Mouse (Mus musculus) adrenal gland, postnatal 14 days (tissue): ENCODE data around the gene Olfr1489. TPM values are rescaled to one million over a fixed set of nuclear protein-coding genes. Genes with fewer than 3 reads are reported as not detected.
"Not testable (repeated sequence)": the region's sequence is repeated elsewhere in the genome, so short reads cannot be mapped to it uniquely, and the experiment has no call there.

Source experiments
- DNase-seq: peaks from one replicate; pipeline ENCODE4 v3.0.0; 2021; ENCODE audit warnings: mixed read lengths
- long read RNA-seq, 2 experiments: library from polyadenylated mRNA; stranded (forward); transcript quantifications; one replicate each; pipeline ENCODE4 v2.0.0; 2021
- microRNA-seq, 2 experiments: library from miRNA; unstranded; fragments of <30 nt; microRNA quantifications; one replicate each; pipeline ENCODE4 v1.2.0; 2021
- total RNA-seq: library from RNA; stranded (reverse); gene quantifications from 2 replicates; pipeline ENCODE4 v1.2.3, GENCODE M21; 2021

Olfr1489 gene
- not detected in 2 replicates for total RNA-seq
- long read RNA-seq, experiment 1, result 0 reads
- long read RNA-seq, experiment 2, result 0 reads

DNA sequence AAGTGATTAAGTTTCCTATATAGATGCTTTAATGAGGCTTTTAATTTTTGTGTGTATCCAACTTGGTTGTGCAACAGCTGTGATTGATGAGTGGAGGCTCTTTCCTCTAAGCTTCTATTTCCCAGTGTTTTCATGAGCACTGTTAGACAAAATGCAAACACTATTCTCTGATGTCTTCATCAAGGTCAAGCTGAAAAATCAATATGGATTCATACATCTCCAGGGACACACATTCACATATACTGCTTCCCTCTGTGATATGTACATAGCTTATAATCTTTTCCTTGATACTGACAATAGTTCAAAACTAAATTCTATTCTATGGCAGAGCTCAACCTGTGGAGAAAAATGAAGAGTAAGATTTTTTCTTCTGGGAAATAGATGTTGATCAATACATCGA, at the start of gene Olfr1489:
Olfr1489 (plus strand) TSS at position 301 of the 400 bp plus-strand sequence.
- no peak for DNase-seq

- no peak for DNase-seq
Measured at GRCm38 (mm10) chr19:13583211-13583610, 48.2 kb upstream of the Olfr1489 start, which contains the start of gene Olfr1484. Gene Olfr1484, plus strand, starts transcription at chr19:13583511.

DNA sequence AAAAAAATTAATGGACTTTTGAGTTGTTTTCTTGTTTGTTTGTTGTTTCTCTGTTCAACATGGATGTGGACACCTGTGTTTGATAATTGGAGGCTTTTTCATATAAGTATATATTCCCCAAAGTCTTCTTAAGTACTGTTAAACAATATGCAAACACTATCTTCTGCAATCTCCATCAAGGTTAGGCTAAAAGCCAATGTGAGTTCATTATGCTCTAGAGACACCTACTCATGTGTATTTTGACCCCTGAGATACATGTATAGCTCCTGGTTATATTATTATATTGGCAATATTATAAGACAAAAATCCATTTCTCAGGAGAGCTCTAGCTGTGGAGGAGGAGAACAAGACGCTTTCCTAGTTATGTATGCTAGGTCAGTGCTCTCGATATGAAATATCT, 14.3 kb upstream of the Olfr1489 start, which contains the start of gene Olfr1487:
Olfr1487 (plus strand) TSS at position 301 of the 400 bp plus-strand sequence.
- not testable (repeated sequence) for DNase-seq

- DNase-seq, result no peak
Measured at GRCm38 (mm10) chr19:13650791-13651190, 19.4 kb downstream of the Olfr1489 start, which contains the start of gene Olfr1490. Gene Olfr1490, plus strand, starts transcription at chr19:13651091.

Small RNA genes within 50 kb of the gene (microRNA-seq; reads per million reads assigned to microRNA genes)
- 0 reads per million in 2 experiments for gene Gm22323
- 0 reads per million in 2 experiments for gene Gm23931

Other genes with a start within 250 kb of the Olfr1489 start
- not detected in 2 replicates for gene Olfr1469, start 223.8 kb upstream of the Olfr1489 start, total RNA-seq
- gene Olfr1471, start 188.2 kb upstream of the Olfr1489 start, total RNA-seq, result not detected in 2 replicates
- not detected in 2 replicates for gene Olfr1472, start 175.5 kb upstream of the Olfr1489 start, total RNA-seq
- not detected in 2 replicates for gene Olfr1474, start 162.1 kb upstream of the Olfr1489 start, total RNA-seq
- not detected in 2 replicates for gene Olfr1475, start 151.4 kb upstream of the Olfr1489 start, total RNA-seq
- not detected in 2 replicates for gene Olfr1477, start 131.1 kb upstream of the Olfr1489 start, total RNA-seq
- not detected in 2 replicates for gene Olfr1480, start 103.7 kb upstream of the Olfr1489 start, total RNA-seq
- gene Olfr1484, start 48.1 kb upstream of the Olfr1489 start, total RNA-seq, result not detected in 2 replicates
- not detected in 2 replicates for gene Olfr1487, start 14.2 kb upstream of the Olfr1489 start, total RNA-seq
- gene Olfr1490, start 19.5 kb downstream of the Olfr1489 start, total RNA-seq, result not detected in 2 replicates
- not detected in 2 replicates for gene Olfr1491, start 65.6 kb downstream of the Olfr1489 start, total RNA-seq
- gene Olfr1493-ps1, start 91.7 kb downstream of the Olfr1489 start, total RNA-seq, result not detected in 2 replicates
- gene Olfr1494, start 108.1 kb downstream of the Olfr1489 start, total RNA-seq, result not detected in 2 replicates
- gene Olfr1495, start 133.0 kb downstream of the Olfr1489 start, total RNA-seq, result not detected in 2 replicates
- gene Olfr1496, start 146.3 kb downstream of the Olfr1489 start, total RNA-seq, result not detected in 2 replicates
- gene Olfr1497, start 166.6 kb downstream of the Olfr1489 start, total RNA-seq, result not detected in 2 replicates
- not detected in 2 replicates for gene Olfr1499, start 187.8 kb downstream of the Olfr1489 start, total RNA-seq
- not detected in 2 replicates for gene Olfr1500, start 198.9 kb downstream of the Olfr1489 start, total RNA-seq
- not detected in 2 replicates for gene Olfr1501, start 219.1 kb downstream of the Olfr1489 start, total RNA-seq
- gene Olfr1502, start 230.2 kb downstream of the Olfr1489 start, total RNA-seq, result not detected in 2 replicates